Mouse (Mus musculus): ENCODE results near the gene Capg.

Capg gene

DNA sequence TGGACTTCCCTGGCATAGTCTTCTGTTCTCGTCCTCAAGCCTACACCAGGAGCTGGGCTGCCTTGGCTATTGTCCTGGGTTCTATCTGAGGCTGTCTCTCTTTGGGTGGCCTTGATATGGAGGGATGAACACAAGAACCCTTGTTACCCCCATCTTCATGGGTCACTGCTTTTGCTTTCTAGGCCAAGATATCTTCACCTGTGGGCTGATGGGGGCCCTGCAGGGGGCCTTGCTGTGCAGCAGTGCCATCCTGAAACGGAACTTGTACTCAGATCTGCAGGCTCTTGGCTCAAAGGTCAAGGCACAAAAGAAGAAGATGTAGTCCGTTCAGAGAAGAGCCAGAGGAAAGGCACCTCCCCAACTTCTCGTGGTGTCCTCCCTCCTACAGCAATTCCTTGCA lies 62.9 kb downstream of the Capg start:
- DNase-seq (ENCODE audit: extremely low spot score) = no peak

DNA sequence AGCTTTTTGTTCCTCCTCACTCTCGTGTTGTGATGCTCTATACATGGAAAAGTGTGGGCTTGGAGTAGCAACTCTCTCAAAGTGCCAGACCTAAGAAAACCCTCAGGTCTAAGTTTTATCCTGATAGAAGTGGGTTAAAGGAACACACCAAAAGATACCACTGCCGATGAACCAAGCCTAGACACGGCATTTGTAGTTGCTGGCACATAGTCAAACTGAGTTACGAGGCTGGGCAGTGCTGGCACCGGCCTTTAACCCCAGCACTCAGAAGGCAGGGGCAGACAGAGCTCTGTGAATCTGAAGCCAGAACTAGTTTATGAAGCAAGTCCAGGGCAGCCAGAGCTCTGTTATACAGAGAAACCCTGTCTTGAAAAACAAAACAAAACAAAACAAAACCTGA lies 63.5 kb downstream of the Capg start:
- no peak for DNase-seq (ENCODE audit: extremely low spot score)

DNA sequence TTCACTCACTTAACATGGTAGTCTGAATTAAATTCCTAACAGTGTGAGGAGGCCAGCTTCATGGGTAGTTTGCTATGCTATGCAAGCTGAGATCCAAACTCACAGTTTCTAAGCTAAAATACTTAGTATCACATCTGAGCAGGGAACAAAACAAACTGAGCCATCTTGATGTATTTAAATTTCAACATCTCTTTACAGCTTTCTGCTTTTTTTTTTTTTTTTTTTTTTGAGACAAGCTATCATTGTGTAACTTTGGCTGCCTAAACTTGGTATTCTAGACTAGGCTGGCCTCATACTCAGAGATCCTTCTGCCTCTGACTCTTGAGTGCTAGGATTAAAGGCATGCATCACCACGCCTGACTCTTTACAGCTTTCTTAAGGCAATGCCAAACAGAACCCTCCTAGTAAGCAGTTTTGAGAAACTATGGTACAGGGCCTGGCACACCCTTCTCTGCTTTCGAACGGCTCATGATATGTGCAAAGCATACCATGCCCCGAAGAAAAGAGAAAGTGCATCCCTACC lies 64.5 kb downstream of the Capg start:
- DNase-seq (ENCODE audit: extremely low spot score) = no peak

DNA sequence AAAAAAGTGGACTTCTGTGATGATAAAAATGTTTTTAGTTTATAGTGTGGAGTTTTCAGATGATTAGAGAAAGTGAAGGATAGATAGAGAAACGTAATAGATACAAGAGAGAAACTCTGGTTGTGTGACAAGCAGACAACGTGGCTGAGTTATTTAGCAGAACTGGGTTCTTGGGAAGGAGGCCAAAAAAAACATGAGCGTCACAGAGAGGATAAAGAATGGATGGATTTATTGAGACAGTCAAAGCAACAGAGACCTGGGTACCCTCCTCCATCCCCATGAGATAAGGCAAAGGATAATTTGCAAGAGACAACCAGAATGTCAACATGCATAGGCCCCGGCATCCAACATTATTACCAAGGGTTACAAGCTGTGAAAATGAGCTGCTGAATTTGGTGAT lies 66.1 kb downstream of the Capg start:
- no peak for DNase-seq (ENCODE audit: extremely low spot score)
